ENCODE assay signal across 10 mouse cellular contexts in genomic region chr9:20979181-20979580, GRCm38 (mm10). TPM values are rescaled to one million over a fixed set of nuclear protein-coding genes. Genes with fewer than 3 reads are reported as not detected.
A peak's percentile ranks its signal among the peaks of the same experiment; 100 is the strongest.
DNase-seq lines count a peak whose midpoint lies in the region; ATAC-seq and TF ChIP-seq lines count a peak whose summit lies in the region.
"Had no signal": no experiment of that assay in that cellular context is flagged by ENCODE, and none has a peak within 500 bp of the region (broad histone marks: within the 10 kb centered on the region; RNA-seq: fewer than 3 reads in every experiment).

No protein-coding gene starts in this region.

- no peak overlapping the region for H3K9ac ChIP-seq in intestine, embryonic 14.5 days (ENCODE audit: low read length)
- no peak overlapping the region for H3K9ac ChIP-seq in intestine, postnatal 0 days (ENCODE audit: low read depth, low read length)
- H3K9ac ChIP-seq in limb, embryonic 15.5 days, result no peak overlapping the region

- no peak for ATAC-seq in intestine, embryonic 14.5 days (replicated peaks; ENCODE audit: low FRiP score, low TSS enrichment, low read depth)
- no peak for ATAC-seq in intestine, postnatal 0 days
- no peak for ATAC-seq in limb, embryonic 15.5 days (ENCODE audit: insufficient number of reproducible peaks, low FRiP score, low TSS enrichment, low read depth)

- 54% methylated on average over 5 of the region's 5 CpGs for WGBS in intestine, embryonic 14.5 days
- WGBS in intestine, postnatal 0 days, result 63% methylated on average over 5 of the region's 5 CpGs
- 59% methylated on average over 5 of the region's 5 CpGs for WGBS in limb, embryonic 15.5 days

- H3K36me3 ChIP-seq in intestine, embryonic 14.5 days (ENCODE audit: control insufficient read depth, insufficient read depth, low read length), result no peaks in the 10 kb centered on the region
- H3K36me3 ChIP-seq in intestine, postnatal 0 days (ENCODE audit: control insufficient read depth, insufficient read depth), result no peaks in the 10 kb centered on the region
- H3K36me3 ChIP-seq in limb, embryonic 15.5 days, result no peaks in the 10 kb centered on the region

- no peak for TF ChIP-seq CTCF in intestine, postnatal 0 days (IDR thresholded peaks at IDR 0.05; ENCODE audit: low read depth)
- no peak for TF ChIP-seq CTCF in bone marrow macrophage, adult 2 months (IDR thresholded peaks at IDR 0.05; ENCODE audit: low read depth, low read length)

- 0 out of 2 replicates have a peak overlapping the region, but pooled peaks have one; percentile 0 for H3K27ac ChIP-seq in intestine, embryonic 14.5 days (ENCODE audit: low read depth)
- H3K27ac ChIP-seq in intestine, postnatal 0 days (ENCODE audit: low read depth, low read length), result no peak overlapping the region
- peak overlapping the region; percentile 89 for H3K27ac ChIP-seq in bone marrow macrophage, adult 2 months (ENCODE audit: insufficient read depth, low read depth, low read length)
- H3K27ac ChIP-seq in limb, embryonic 15.5 days, result peak overlapping the region; percentile 63

- TF ChIP-seq POLR2A in bone marrow macrophage, adult 2 months (IDR thresholded peaks at IDR 0.05; ENCODE audit: borderline replicate concordance, low read depth, low read length), result no peak

- no peak for DNase-seq in intestine, embryonic 14.5 days (ENCODE audit: low spot score)
- DNase-seq in ES-CJ7 (ENCODE audit: low read depth, low spot score), result peak; percentile 98
- no peak for DNase-seq in cerebellum, adult 8-10 months
- DNase-seq in right cerebral cortex, adult 2 months (ENCODE audit: low spot score in 2 of 2), result no peak
- DNase-seq: cerebellum, postnatal 25 days; kidney, adult 2 months; layer of hippocampus, adult 9-11 months had no signal

- H3K27me3 ChIP-seq in intestine, embryonic 14.5 days (replicated peaks; ENCODE audit: control insufficient read depth, insufficient read depth, low read length), result no peaks in the 10 kb centered on the region
- no peaks in the 10 kb centered on the region for H3K27me3 ChIP-seq in intestine, postnatal 0 days (replicated peaks; ENCODE audit: control insufficient read depth, insufficient read depth, low read length)
- no peaks in the 10 kb centered on the region for H3K27me3 ChIP-seq in limb, embryonic 15.5 days

- H3K4me2 ChIP-seq in intestine, embryonic 14.5 days (ENCODE audit: low read length), result no peak overlapping the region
- H3K4me2 ChIP-seq in intestine, postnatal 0 days (replicated peaks; ENCODE audit: low read depth), result no peak overlapping the region
- H3K4me2 ChIP-seq in limb, embryonic 15.5 days, result no peak overlapping the region

- H3K4me1 ChIP-seq in intestine, embryonic 14.5 days (replicated peaks; ENCODE audit: control insufficient read depth, insufficient read depth, low read length), result peaks cover 23% of the 10 kb centered on the region
- H3K4me1 ChIP-seq in intestine, postnatal 0 days (replicated peaks; ENCODE audit: control insufficient read depth, insufficient read depth, low read length), result peaks cover 9% of the 10 kb centered on the region; the same call in 1 of the 2 replicates
- peaks cover 46% of the 10 kb centered on the region for H3K4me1 ChIP-seq in bone marrow macrophage, adult 2 months (ENCODE audit: control insufficient read depth, insufficient read depth, low read length)
- peaks cover 39% of the 10 kb centered on the region for H3K4me1 ChIP-seq in limb, embryonic 15.5 days

- H3K4me3 ChIP-seq in intestine, embryonic 14.5 days (ENCODE audit: low read depth, low read length), result no peak overlapping the region
- no peak overlapping the region for H3K4me3 ChIP-seq in intestine, postnatal 0 days (ENCODE audit: low read depth, low read length)
- no peak overlapping the region for H3K4me3 ChIP-seq in bone marrow macrophage, adult 2 months (ENCODE audit: insufficient read depth, low read length)
- no peak overlapping the region for H3K4me3 ChIP-seq in limb, embryonic 15.5 days

- H3K9me3 ChIP-seq in intestine, embryonic 14.5 days (ENCODE audit: control insufficient read depth, low read length), result no peaks in the 10 kb centered on the region
- H3K9me3 ChIP-seq in intestine, postnatal 0 days (ENCODE audit: control insufficient read depth), result no peaks in the 10 kb centered on the region
- no peaks in the 10 kb centered on the region for H3K9me3 ChIP-seq in limb, embryonic 15.5 days

RNA-seq across cellular contexts. Expression of gene S1pr2, which starts 2.6 kb away (rescaled TPM):
- polyA plus RNA-seq in intestine, embryonic 14.5 days (2014; fragmentation: Nextera tagmentation; extraction: Ambion mirVana), result 31.9 and 35.5 TPM in 2 replicates
- 9.5 and 11.4 TPM in 2 replicates for polyA plus RNA-seq in intestine, postnatal 0 days (2015; fragmentation: Nextera tagmentation; extraction: Ambion mirVana)
- 46.5 and 48.2 TPM in 2 replicates for polyA plus RNA-seq in bone marrow macrophage, adult 2 months (2012; ENCODE audit: insufficient read depth, insufficient read length, missing spikeins)
- polyA plus RNA-seq in limb, embryonic 15.5 days (2015; fragmentation: Nextera tagmentation; extraction: Ambion mirVana), result 62.0 and 65.1 TPM in 2 replicates

RNA-seq across cellular contexts. Expression of gene Dnmt1, which starts 19.5 kb away (rescaled TPM):
- 65.4 and 69.9 TPM in 2 replicates for polyA plus RNA-seq in intestine, embryonic 14.5 days (2014; fragmentation: Nextera tagmentation; extraction: Ambion mirVana)
- 18.5 and 19.2 TPM in 2 replicates for polyA plus RNA-seq in intestine, postnatal 0 days (2015; fragmentation: Nextera tagmentation; extraction: Ambion mirVana)
- 53.0 and 54.5 TPM in 2 replicates for polyA plus RNA-seq in bone marrow macrophage, adult 2 months (2012; ENCODE audit: insufficient read depth, insufficient read length, missing spikeins)
- 79.7 and 82.3 TPM in 2 replicates for polyA plus RNA-seq in limb, embryonic 15.5 days (2015; fragmentation: Nextera tagmentation; extraction: Ambion mirVana)

RNA-seq across cellular contexts. Expression of gene Mrpl4, which starts 23.4 kb away (rescaled TPM):
- polyA plus RNA-seq in intestine, embryonic 14.5 days (2014; fragmentation: Nextera tagmentation; extraction: Ambion mirVana), result 151 and 155 TPM in 2 replicates
- polyA plus RNA-seq in intestine, postnatal 0 days (2015; fragmentation: Nextera tagmentation; extraction: Ambion mirVana), result 107 and 113 TPM in 2 replicates
- 52.7 and 61.3 TPM in 2 replicates for polyA plus RNA-seq in bone marrow macrophage, adult 2 months (2012; ENCODE audit: insufficient read depth, insufficient read length, missing spikeins)
- 112 and 116 TPM in 2 replicates for polyA plus RNA-seq in limb, embryonic 15.5 days (2015; fragmentation: Nextera tagmentation; extraction: Ambion mirVana)

RNA-seq across cellular contexts. Expression of gene Icam1, which starts 36.6 kb away (rescaled TPM):
- 11.4 and 11.8 TPM in 2 replicates for polyA plus RNA-seq in intestine, embryonic 14.5 days (2014; fragmentation: Nextera tagmentation; extraction: Ambion mirVana)
- 10.2 and 11.8 TPM in 2 replicates for polyA plus RNA-seq in intestine, postnatal 0 days (2015; fragmentation: Nextera tagmentation; extraction: Ambion mirVana)
- polyA plus RNA-seq in bone marrow macrophage, adult 2 months (2012; ENCODE audit: insufficient read depth, insufficient read length, missing spikeins), result 67.4 and 79.0 TPM in 2 replicates
- 23.4 and 24.4 TPM in 2 replicates for polyA plus RNA-seq in limb, embryonic 15.5 days (2015; fragmentation: Nextera tagmentation; extraction: Ambion mirVana)

RNA-seq across cellular contexts. Expression of gene Icam4, which starts 50.0 kb away (rescaled TPM):
- 0.96 TPM in 1 of 2 replicates, not detected in the other for polyA plus RNA-seq in intestine, embryonic 14.5 days (2014; fragmentation: Nextera tagmentation; extraction: Ambion mirVana)
- polyA plus RNA-seq in intestine, postnatal 0 days (2015; fragmentation: Nextera tagmentation; extraction: Ambion mirVana), result 0.12 and 0.20 TPM in 2 replicates
- polyA plus RNA-seq in bone marrow macrophage, adult 2 months (2012; ENCODE audit: insufficient read depth, insufficient read length, missing spikeins), result not detected in 2 replicates
- polyA plus RNA-seq in limb, embryonic 15.5 days (2015; fragmentation: Nextera tagmentation; extraction: Ambion mirVana), result 0.96 and 3.0 TPM in 2 replicates
